Mouse (Mus musculus) lung, embryonic 14.5 days (tissue): ENCODE results near the gene Tmem62. TPM values are rescaled to one million over a fixed set of nuclear protein-coding genes. Genes with fewer than 3 reads are reported as not detected.
A peak's percentile ranks its signal among the peaks of the same experiment; 100 is the strongest.

Experiments
- ATAC-seq: fragments of 200-750 bp; cut with Nextera tagmentation; 2 replicates; pipeline ENCODE4 v1.8.0; 2017; ENCODE audit warnings: mild to moderate bottlenecking, moderate TSS enrichment, moderate library complexity; ENCODE audit not compliant: insufficient read depth
- DNase-seq: peaks from one replicate; pipeline ENCODE4 v3.0.0-alpha.2; 2015
- H3K27ac ChIP-seq: fragments of 300-500 bp; sonication (generic); 2 replicates; pipeline ENCODE4 v1.5.1; 2014; ENCODE audit warnings: low read depth, mild to moderate bottlenecking, moderate library complexity
- H3K27me3 ChIP-seq: fragments of 300-500 bp; sonication (generic); 2 replicates; pipeline ENCODE4 v1.6.1; 2014; ENCODE audit warnings: low read length, control low read depth; ENCODE audit not compliant: insufficient read depth
- H3K36me3 ChIP-seq: fragments of 300-500 bp; sonication (generic); 2 replicates; pipeline ENCODE4 v1.6.1; 2014; ENCODE audit warnings: control low read depth; ENCODE audit not compliant: insufficient read depth
- H3K4me1 ChIP-seq: fragments of 300-500 bp; sonication (generic); 2 replicates; pipeline ENCODE4 v1.6.1; 2014; ENCODE audit warnings: antibody characterized with exemption, control low read depth; ENCODE audit not compliant: insufficient read depth
- H3K4me2 ChIP-seq: fragments of 300-500 bp; sonication (generic); 2 replicates; pipeline ENCODE4 v1.6.1; 2014; ENCODE audit warnings: mild to moderate bottlenecking
- H3K4me3 ChIP-seq: fragments of 300-500 bp; sonication (generic); 2 replicates; pipeline ENCODE4 v1.5.1; 2014; ENCODE audit warnings: low read depth, low read length
- H3K9ac ChIP-seq: fragments of 300-500 bp; sonication (generic); 2 replicates; pipeline ENCODE4 v1.6.1; 2014
- H3K9me3 ChIP-seq: fragments of 300-500 bp; sonication (generic); 2 replicates; pipeline ENCODE4 v1.6.1; 2016; ENCODE audit warnings: low read depth, low read length, control low read depth
- CTCF ChIP-seq: IDR thresholded peaks from 2 replicates; pipeline ENCODE4 v1.5.1; 2016; ENCODE audit warnings: antibody characterized with exemption, low read depth
- WGBS: fragments of 180-500 bp; shearing (Covaris S2); extraction: QIAGEN DNeasy Blood & Tissue Kit; methylation state at CpG from one replicate; pipeline ENCODE4 v1.1.7; 2014; 5-methylcytosine and 5-hydroxymethylcytosine counted together
- polyA plus RNA-seq: library from polyadenylated mRNA; unstranded; fragments of >200 nt; fragmentation: Nextera tagmentation; extraction: Ambion mirVana; gene quantifications from 2 replicates; pipeline ENCODE4 v1.2.1, GENCODE M21; 2014

Tmem62 gene
- polyA plus RNA-seq, 1 experiment from 2014 or later = 4.1 TPM

GRCm38 (mm10) chr2:121008664-121009007 is 31.8 kb downstream of the Tmem62 start:
- no peak for TF ChIP-seq CTCF
- peak overlapping the region; percentile 71 for H3K4me3 ChIP-seq
- peak overlapping the region; percentile 75 for H3K4me2 ChIP-seq
- peak; percentile 18; the same call in 1 of the 2 replicates for ATAC-seq
- no peaks in the 10 kb centered on the region for H3K27me3 ChIP-seq
- H3K4me1 ChIP-seq = no peaks in the 10 kb centered on the region
- no peaks in the 10 kb centered on the region for H3K9me3 ChIP-seq
- H3K27ac ChIP-seq = peak overlapping the region; percentile 28; the same call in 1 of the 2 replicates
- under 1% methylated on average over 12 of the region's 12 CpGs for WGBS
- DNase-seq = no peak
- H3K9ac ChIP-seq = peak overlapping the region; percentile 61
- peaks cover 14% of the 10 kb centered on the region for H3K36me3 ChIP-seq

DNA sequence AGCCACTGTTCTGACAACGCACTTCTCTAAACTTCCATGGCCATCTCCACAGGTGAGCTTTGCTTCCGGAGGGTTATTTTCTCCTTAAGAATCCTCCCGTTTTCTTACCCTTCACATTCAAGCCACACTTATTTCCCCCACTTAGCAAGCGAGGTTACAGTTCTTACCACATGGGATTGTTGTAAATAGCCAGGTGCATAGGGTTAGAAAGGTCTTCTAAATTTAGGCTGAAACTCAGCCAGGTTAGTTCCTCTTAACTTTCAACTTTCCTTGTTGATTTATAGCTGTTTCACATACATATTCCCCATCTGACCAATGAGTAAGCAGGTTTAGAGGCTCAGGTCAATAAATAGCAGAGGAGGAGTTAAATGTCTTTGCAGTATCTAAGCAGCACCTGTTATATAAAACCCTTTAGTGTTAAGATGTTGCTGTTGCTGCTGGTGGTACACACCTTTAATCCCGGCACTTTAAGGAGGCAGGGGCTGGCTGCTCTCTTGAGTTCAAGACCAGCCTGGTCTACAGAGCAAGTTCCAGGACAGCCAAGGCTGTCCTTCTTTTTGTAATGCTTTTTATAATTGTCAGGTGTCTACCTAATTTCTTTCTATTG is 32.4 kb downstream of the Tmem62 start:
- peak overlapping the region; percentile 61 for H3K9ac ChIP-seq
- peaks cover 16% of the 10 kb centered on the region for H3K36me3 ChIP-seq
- ATAC-seq (no peak), DNase-seq (no peak)
- H3K4me3 ChIP-seq = peak overlapping the region; percentile 71
- H3K9me3 ChIP-seq = no peaks in the 10 kb centered on the region
- H3K4me1 ChIP-seq = no peaks in the 10 kb centered on the region
- TF ChIP-seq CTCF = no peak
- 16% methylated on average over 5 of the region's 5 CpGs for WGBS
- peak overlapping the region; percentile 75 for H3K4me2 ChIP-seq
- no peaks in the 10 kb centered on the region for H3K27me3 ChIP-seq
- H3K27ac ChIP-seq = no peak overlapping the region

GRCm38 (mm10) chr2:121012676-121013075 is 35.9 kb downstream of the Tmem62 start:
- Histone ChIP-seq H3K36me3 (peaks cover 24% of the 10 kb centered on the region), H3K27ac (no peak overlapping the region), H3K27me3 (no peaks in the 10 kb centered on the region), H3K9ac (no peak overlapping the region), H3K9me3 (no peaks in the 10 kb centered on the region), H3K4me2 (no peak overlapping the region), H3K4me3 (no peak overlapping the region), H3K4me1 (no peaks in the 10 kb centered on the region)
- no peak for ATAC-seq
- TF ChIP-seq CTCF = no peak
- no peak for DNase-seq
- WGBS = 79% methylated on average over 9 of the region's 9 CpGs

GRCm38 (mm10) chr2:121015507-121015906 is 38.7 kb downstream of the Tmem62 start:
- H3K9me3 ChIP-seq = no peaks in the 10 kb centered on the region
- H3K9ac ChIP-seq = no peak overlapping the region
- TF ChIP-seq CTCF = no peak
- peaks cover 27% of the 10 kb centered on the region for H3K36me3 ChIP-seq
- WGBS = 88% methylated on average over 2 of the region's 2 CpGs
- no peaks in the 10 kb centered on the region for H3K27me3 ChIP-seq
- no peak overlapping the region for H3K4me3 ChIP-seq
- no peak overlapping the region for H3K27ac ChIP-seq
- no peak for DNase-seq
- H3K4me1 ChIP-seq = no peaks in the 10 kb centered on the region
- no peak for ATAC-seq
- no peak overlapping the region for H3K4me2 ChIP-seq

DNA sequence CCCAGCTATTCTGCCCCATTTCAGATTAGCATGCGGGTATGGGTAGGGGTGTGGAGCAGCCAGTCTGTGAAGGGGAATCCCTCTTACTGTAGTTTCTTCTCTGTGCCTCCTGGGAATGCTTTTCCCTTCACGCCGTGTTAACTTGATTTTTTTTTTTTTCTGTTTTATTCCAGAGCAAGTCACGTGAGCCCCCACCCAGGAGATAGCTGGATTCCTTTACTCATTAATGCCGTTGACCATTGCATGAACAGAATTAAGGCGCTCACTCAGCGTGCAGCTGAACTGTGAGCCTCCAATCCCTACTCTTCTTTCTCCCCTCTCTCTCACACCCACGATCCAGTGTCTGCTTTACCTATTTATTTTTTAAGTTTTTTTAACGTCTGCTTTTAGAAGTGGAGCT is 39.4 kb downstream of the Tmem62 start:
- H3K4me1 ChIP-seq = no peaks in the 10 kb centered on the region
- H3K36me3 ChIP-seq = peaks cover 27% of the 10 kb centered on the region
- no peak for ATAC-seq
- WGBS = 83% methylated on average over 9 of the region's 9 CpGs
- TF ChIP-seq CTCF = no peak
- no peaks in the 10 kb centered on the region for H3K27me3 ChIP-seq
- no peak overlapping the region for H3K9ac ChIP-seq
- H3K4me2 ChIP-seq = no peak overlapping the region
- DNase-seq = no peak
- H3K27ac ChIP-seq = no peak overlapping the region
- no peaks in the 10 kb centered on the region for H3K9me3 ChIP-seq
- H3K4me3 ChIP-seq = no peak overlapping the region

DNA sequence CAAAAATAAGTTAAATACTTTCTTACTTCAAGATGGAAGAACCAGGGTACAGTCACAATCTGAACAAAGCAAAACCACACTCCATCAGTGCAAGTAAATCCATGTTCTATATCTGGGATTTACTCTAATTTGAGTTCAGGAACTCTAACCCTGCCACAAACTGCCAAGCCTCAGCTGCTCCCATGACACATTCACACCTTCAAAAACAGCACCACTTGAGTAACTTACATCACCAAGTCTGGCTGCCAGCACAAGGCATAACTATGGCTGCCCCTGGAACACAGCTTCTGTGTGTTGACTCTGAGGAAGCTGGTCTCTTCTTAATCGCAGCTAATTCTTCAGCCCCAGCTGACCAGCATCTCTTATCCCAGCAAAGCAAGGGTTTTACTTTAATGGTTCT is 40.3 kb downstream of the Tmem62 start:
- 92% methylated on average over 1 of the region's 1 CpGs for WGBS
- Histone ChIP-seq H3K4me2 (no peak overlapping the region), H3K27ac (no peak overlapping the region), H3K4me1 (no peaks in the 10 kb centered on the region), H3K4me3 (no peak overlapping the region), H3K9ac (no peak overlapping the region), H3K27me3 (no peaks in the 10 kb centered on the region), H3K36me3 (peaks cover 25% of the 10 kb centered on the region), H3K9me3 (no peaks in the 10 kb centered on the region)
- no peak for TF ChIP-seq CTCF
- DNase-seq = no peak
- no peak for ATAC-seq

DNA sequence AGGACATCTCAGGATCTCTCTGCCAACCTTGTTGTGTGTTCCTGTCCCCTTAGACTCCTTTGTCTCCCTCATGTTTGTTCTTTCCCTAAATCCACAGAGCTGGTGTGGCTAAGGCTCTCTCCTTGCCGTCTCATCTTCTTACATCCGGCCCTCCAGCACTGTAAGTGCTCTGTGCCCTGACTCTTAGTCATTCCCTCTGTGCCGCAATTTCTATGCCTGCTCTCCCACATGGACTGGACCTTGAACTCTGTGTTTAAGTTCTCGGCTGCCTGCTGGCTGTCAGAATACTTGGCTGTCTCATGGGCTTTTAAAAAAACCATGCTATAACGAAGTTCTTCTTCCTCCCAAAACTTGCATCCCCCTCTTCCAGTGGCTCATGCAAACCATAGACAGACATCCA is 46.1 kb downstream of the Tmem62 start:
- no peaks in the 10 kb centered on the region for H3K4me1 ChIP-seq
- H3K4me2 ChIP-seq = no peak overlapping the region
- DNase-seq = no peak
- H3K27ac ChIP-seq = no peak overlapping the region
- no peaks in the 10 kb centered on the region for H3K9me3 ChIP-seq
- H3K27me3 ChIP-seq = no peaks in the 10 kb centered on the region
- H3K4me3 ChIP-seq = no peak overlapping the region
- no peak overlapping the region for H3K9ac ChIP-seq
- peaks cover 1% of the 10 kb centered on the region; the same call in 1 of the 2 replicates for H3K36me3 ChIP-seq
- TF ChIP-seq CTCF = no peak
- ATAC-seq = no peak
- WGBS = 48% methylated on average over 5 of the region's 5 CpGs
